Mouse (Mus musculus) G1E (cell line): Measurements from ENCODE around the gene Pfn1. TPM values are rescaled to one million over a fixed set of nuclear protein-coding genes. Genes with fewer than 3 reads are reported as not detected.

Experiments used
- ATAC-seq: 2 replicates; pipeline ENCODE4 v1.8.0; 2016; ENCODE audit warnings: mild to moderate bottlenecking; ENCODE audit not compliant: insufficient number of reproducible peaks, poor library complexity, low FRiP score, severe bottlenecking; ENCODE audit errors: extremely low read depth
- DNase-seq: peaks from one replicate; pipeline ENCODE4 v3.0.0; 2012; ENCODE audit warnings: low spot score
- H3K27me3 ChIP-seq: 2 replicates; pipeline ENCODE4 v1.6.1; 2012; ENCODE audit warnings: mild to moderate bottlenecking, low read length, inconsistent platforms; ENCODE audit not compliant: insufficient read depth
- H3K36me3 ChIP-seq: replicated peaks from 2 replicates; pipeline ENCODE3; 2012; ENCODE audit warnings: mild to moderate bottlenecking, inconsistent platforms
- H3K4me1 ChIP-seq: 2 replicates; pipeline ENCODE4 v1.6.1; 2012; ENCODE audit warnings: low read depth, low read length, inconsistent platforms, mixed read lengths; ENCODE audit not compliant: insufficient read depth
- H3K4me3 ChIP-seq: 2 replicates; pipeline ENCODE4 v1.5.1; 2012; ENCODE audit warnings: low read depth, mild to moderate bottlenecking, inconsistent platforms, low read length, moderate library complexity, mixed read lengths
- H3K9me3 ChIP-seq: replicated peaks from 2 replicates; pipeline ENCODE4 v1.6.1; 2012; ENCODE audit warnings: inconsistent platforms
- CTCF ChIP-seq: IDR thresholded peaks from 2 replicates; pipeline ENCODE4 v1.5.1; 2012; ENCODE audit warnings: low read depth, low read length, inconsistent platforms, mixed read lengths
- GATA1 ChIP-seq: IDR thresholded peaks from 2 replicates; pipeline ENCODE4 v1.6.1; 2012; ENCODE audit warnings: borderline replicate concordance, low read length, inconsistent platforms, mixed read lengths
- GATA2 ChIP-seq: IDR thresholded peaks from 2 replicates; pipeline ENCODE4 v1.6.1; 2012; ENCODE audit warnings: low read depth, low read length, inconsistent platforms, borderline replicate concordance
- POLR2AphosphoS5 ChIP-seq: IDR thresholded peaks from 2 replicates; pipeline ENCODE4 v1.6.1; 2012; ENCODE audit warnings: low read depth, low read length, inconsistent platforms; ENCODE audit not compliant: insufficient replicate concordance
- TAL1 ChIP-seq: conservative IDR thresholded peaks from 2 replicates; pipeline ENCODE4 v1.6.1; 2012; ENCODE audit warnings: low read depth, low read length, inconsistent platforms, mixed read lengths
- polyA plus RNA-seq: library from polyadenylated mRNA; stranded (reverse); fragments of >175 nt; gene quantifications from 2 replicates; pipeline ENCODE4 v1.2.3, GENCODE M21; 2012
- total RNA-seq, 2 experiments: library from RNA; stranded (forward) in 1 of 2; stranded (reverse) in 1 of 2; fragments of 200-1000 nt in 1 of 2; fragments of >200 nt in 1 of 2; fragmentation: Nextera tagmentation in 1 of 2; gene quantifications; 2 replicates each; pipeline ENCODE4 v1.2.3; 2014 to 2017

The Pfn1 gene
- total and polyA plus RNA-seq, 3 experiments: 774 to 3,649 (median 804) TPM

DNA sequence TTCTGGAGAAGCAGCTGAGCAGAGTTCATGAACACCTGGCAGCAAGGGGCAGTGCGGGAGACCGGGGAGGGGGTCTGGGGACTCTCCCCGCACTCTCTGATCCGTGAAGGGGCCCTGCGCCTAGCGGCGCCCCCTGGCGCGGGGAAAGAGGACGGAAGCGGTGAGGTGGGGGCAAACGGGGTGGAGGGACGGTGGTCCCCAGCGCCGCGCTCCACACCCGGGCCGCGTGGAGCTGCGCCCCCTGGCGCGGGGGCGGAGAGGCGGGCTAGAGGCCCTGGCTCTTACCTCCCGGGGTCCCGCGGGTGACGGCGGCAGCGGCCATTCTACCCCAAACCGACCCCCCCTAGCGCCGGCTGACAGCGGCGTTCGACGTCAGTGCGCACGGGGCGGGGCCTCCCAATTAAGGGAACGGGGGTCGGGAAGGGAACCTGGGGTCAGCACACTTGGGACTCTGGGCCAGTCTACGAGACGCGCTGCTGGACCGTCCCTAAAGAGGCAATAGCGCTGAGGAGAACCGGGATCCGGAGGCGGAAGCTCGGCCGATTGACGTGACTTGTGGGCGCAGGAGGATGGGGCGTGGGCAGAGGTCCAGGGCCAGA, 33.3 kb upstream of the Pfn1 start, which contains the start of gene Camta2:
TSS of gene Camta2 (minus strand) at position 505 of the 599 bp plus-strand sequence.
- peak; percentile 90 for DNase-seq
- H3K9me3 ChIP-seq: no peaks in the 10 kb centered on the region
- H3K27me3 ChIP-seq: peaks cover 3% of the 10 kb centered on the region; the same call in 1 of the 2 replicates
- ATAC-seq: peak; percentile 35; the same call in 1 of the 2 replicates
- peak within 1 kb of the TSS; percentile 88 for H3K4me3 ChIP-seq
- H3K4me1 ChIP-seq: peaks cover 29% of the 10 kb centered on the region
- peaks cover 39% of the 10 kb centered on the region for H3K36me3 ChIP-seq
- TF ChIP-seq GATA1 (no peak), POLR2AphosphoS5 (no peak), CTCF (peak; percentile 37), GATA2 (no peak), TAL1 (no peak)

GRCm38 (mm10) chr11:70686901-70687566, 32.6 kb upstream of the Pfn1 start:
- Histone ChIP-seq H3K27me3 (no peaks in the 10 kb centered on the region; the same call in 1 of the 2 replicates), H3K4me1 (peaks cover 35% of the 10 kb centered on the region), H3K9me3 (no peaks in the 10 kb centered on the region), H3K36me3 (peaks cover 46% of the 10 kb centered on the region), H3K4me3 (peak overlapping the region; percentile 88)
- DNase-seq (peak; percentile 52), ATAC-seq (0 out of 2 replicates have a peak, but pooled peaks have one; percentile 4)
- no peak for TF ChIP-seq GATA2
- TF ChIP-seq TAL1: no peak
- no peak for TF ChIP-seq GATA1
- no peak for TF ChIP-seq CTCF
- TF ChIP-seq POLR2AphosphoS5: no peak

DNA sequence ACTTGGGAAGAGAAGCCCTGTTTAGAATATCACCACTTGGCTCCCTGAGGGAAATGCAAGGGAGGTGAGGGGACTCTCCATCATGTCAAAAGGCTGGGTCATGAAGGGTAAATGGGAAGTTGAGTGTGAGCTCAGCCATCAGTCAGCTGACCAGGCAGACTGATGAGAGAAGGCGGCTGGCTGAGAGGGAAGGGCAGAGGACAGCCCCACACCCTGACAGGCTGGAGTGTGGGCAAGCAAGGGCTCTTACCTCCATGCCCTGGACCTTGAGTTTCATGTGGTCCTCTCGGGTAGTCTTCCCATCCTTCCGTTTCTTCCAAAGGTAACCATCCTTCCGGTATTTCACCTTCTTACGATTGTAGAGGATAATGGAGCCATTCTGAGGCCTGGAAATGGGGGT, 29.2 kb upstream of the Pfn1 start:
- DNase-seq (no peak), ATAC-seq (no peak)
- H3K4me1 ChIP-seq: peaks cover 53% of the 10 kb centered on the region
- no peaks in the 10 kb centered on the region for H3K27me3 ChIP-seq
- no peak for TF ChIP-seq GATA1
- no peak for TF ChIP-seq CTCF
- no peak for TF ChIP-seq POLR2AphosphoS5
- no peak for TF ChIP-seq TAL1
- TF ChIP-seq GATA2: no peak
- no peak overlapping the region for H3K4me3 ChIP-seq
- peaks cover 76% of the 10 kb centered on the region for H3K36me3 ChIP-seq
- H3K9me3 ChIP-seq: no peaks in the 10 kb centered on the region

- Histone ChIP-seq H3K9me3 (no peaks in the 10 kb centered on the region), H3K4me3 (no peak overlapping the region), H3K4me1 (peaks cover 40% of the 10 kb centered on the region), H3K27me3 (no peaks in the 10 kb centered on the region), H3K36me3 (peaks cover 90% of the 10 kb centered on the region)
- DNase-seq (no peak), ATAC-seq (no peak)
- TF ChIP-seq POLR2AphosphoS5: no peak
- peak; percentile 36; the same call in 1 of the 2 replicates for TF ChIP-seq CTCF
Observed at GRCm38 (mm10) chr11:70681897-70682581, 27.6 kb upstream of the Pfn1 start.

GRCm38 (mm10) chr11:70681170-70681569, 26.7 kb upstream of the Pfn1 start:
- peaks cover 94% of the 10 kb centered on the region for H3K36me3 ChIP-seq
- DNase-seq: no peak
- no peak overlapping the region for H3K4me3 ChIP-seq
- H3K4me1 ChIP-seq: peaks cover 34% of the 10 kb centered on the region
- H3K27me3 ChIP-seq: no peaks in the 10 kb centered on the region
- no peak for TF ChIP-seq GATA2
- TF ChIP-seq GATA1: no peak
- no peak for TF ChIP-seq POLR2AphosphoS5
- no peak for TF ChIP-seq TAL1
- TF ChIP-seq CTCF: no peak
- no peak for ATAC-seq
- H3K9me3 ChIP-seq: no peaks in the 10 kb centered on the region

- Histone ChIP-seq H3K4me1 (peaks cover 34% of the 10 kb centered on the region), H3K36me3 (peaks cover 94% of the 10 kb centered on the region), H3K4me3 (no peak overlapping the region), H3K27me3 (no peaks in the 10 kb centered on the region), H3K9me3 (no peaks in the 10 kb centered on the region)
- ATAC-seq: peak; percentile 75
- peak; percentile 59 for DNase-seq
- TF ChIP-seq GATA1: no peak
- no peak for TF ChIP-seq POLR2AphosphoS5
- TF ChIP-seq CTCF: no peak
- TF ChIP-seq TAL1: no peak
- TF ChIP-seq GATA2: no peak
Observed at GRCm38 (mm10) chr11:70679894-70680293, 25.4 kb upstream of the Pfn1 start.
